Mouse (Mus musculus) heart, postnatal 0 days (tissue): ENCODE data around the gene Sync. TPM values are rescaled to one million over a fixed set of nuclear protein-coding genes. Genes with fewer than 3 reads are reported as not detected.

Source experiments
- ATAC-seq: fragments of 200-750 bp; cut with Nextera tagmentation; 2 replicates; pipeline ENCODE4 v1.8.0; 2017; ENCODE audit warnings: low read depth, moderate number of reproducible peaks, moderate library complexity; ENCODE audit not compliant: insufficient read depth
- DNase-seq: peaks from one replicate; pipeline ENCODE4 v3.0.0-alpha.2; 2016; ENCODE audit warnings: low spot score
- H3K27ac ChIP-seq: fragments of 300-500 bp; sonication (generic); 2 replicates; pipeline ENCODE4 v1.5.1; 2014; ENCODE audit warnings: low read depth, mild to moderate bottlenecking
- H3K27me3 ChIP-seq: fragments of 300-500 bp; sonication (generic); 2 replicates; pipeline ENCODE4 v1.6.1; 2014; ENCODE audit warnings: low read length, mixed read lengths; ENCODE audit not compliant: control insufficient read depth, insufficient read depth
- H3K36me3 ChIP-seq: fragments of 300-500 bp; sonication (generic); replicated peaks from 2 replicates; pipeline ENCODE4 v1.6.1; 2014; ENCODE audit warnings: low read length, mixed read lengths; ENCODE audit not compliant: control insufficient read depth, insufficient read depth
- H3K4me1 ChIP-seq: fragments of 300-500 bp; sonication (generic); 2 replicates; pipeline ENCODE4 v1.6.1; 2014; ENCODE audit warnings: antibody characterized with exemption; ENCODE audit not compliant: control insufficient read depth, insufficient read depth
- H3K4me2 ChIP-seq: fragments of 300-500 bp; sonication (generic); 2 replicates; pipeline ENCODE4 v1.6.1; 2014; ENCODE audit warnings: low read depth, mild to moderate bottlenecking, low read length, moderate library complexity
- H3K4me3 ChIP-seq: fragments of 300-500 bp; sonication (generic); 2 replicates; pipeline ENCODE4 v1.5.1; 2014; ENCODE audit warnings: low read depth, low read length
- H3K9ac ChIP-seq: fragments of 300-500 bp; sonication (generic); replicated peaks from 2 replicates; pipeline ENCODE4 v1.6.1; 2014; ENCODE audit warnings: low read depth, low read length, mixed read lengths
- H3K9me3 ChIP-seq: fragments of 300-500 bp; sonication (generic); replicated peaks from 2 replicates; pipeline ENCODE4 v1.6.1; 2016; ENCODE audit warnings: low read length; ENCODE audit not compliant: control insufficient read depth
- CTCF ChIP-seq: IDR thresholded peaks from 2 replicates; pipeline ENCODE4 v1.5.1; 2016; ENCODE audit warnings: antibody characterized with exemption, control low read depth, low read depth
- EP300 ChIP-seq: IDR thresholded peaks from 2 replicates; pipeline ENCODE4 v1.6.1; 2016; ENCODE audit warnings: antibody characterized with exemption, low read depth
- WGBS: fragments of 180-500 bp; shearing (Covaris S2); extraction: QIAGEN DNeasy Blood & Tissue Kit; methylation state at CpG from one replicate; pipeline ENCODE4 v1.1.7; 2014; 5-methylcytosine and 5-hydroxymethylcytosine counted together
- polyA plus RNA-seq: library from polyadenylated mRNA; unstranded; fragments of >200 nt; fragmentation: Nextera tagmentation; extraction: Ambion mirVana; gene quantifications from 2 replicates; pipeline ENCODE4 v1.2.1, GENCODE M21; 2015
- total RNA-seq: library from RNA; depleted of rRNA; stranded (reverse); fragments of >200 nt; gene quantifications from 2 replicates; pipeline ENCODE4 v1.2.3, GENCODE M21; 2014; ENCODE audit warnings: low replicate concordance

The Sync gene
- total and polyA plus RNA-seq, 2 experiments from 2014 or later, result 1.4 to 3.8 TPM

GRCm38 (mm10) chr4:129248243-129248767, 39.1 kb upstream of the Sync start:
- ATAC-seq (no peak), DNase-seq (no peak)
- no peaks in the 10 kb centered on the region for H3K36me3 ChIP-seq
- H3K4me3 ChIP-seq, result peak overlapping the region; percentile 65
- H3K27me3 ChIP-seq, result peaks cover 78% of the 10 kb centered on the region
- TF ChIP-seq CTCF (no peak), EP300 (no peak)
- peak overlapping the region; percentile 89 for H3K4me2 ChIP-seq
- peak overlapping the region; percentile 15; the same call in 1 of the 2 replicates for H3K27ac ChIP-seq
- under 1% methylated on average over 45 of the region's 74 CpGs for WGBS
- H3K9me3 ChIP-seq, result no peaks in the 10 kb centered on the region
- H3K4me1 ChIP-seq, result peaks cover 4% of the 10 kb centered on the region; the same call in 1 of the 2 replicates
- H3K9ac ChIP-seq, result peak overlapping the region; percentile 61

GRCm38 (mm10) chr4:129249288-129249687, 38.1 kb upstream of the Sync start:
- H3K36me3 ChIP-seq, result no peaks in the 10 kb centered on the region
- no peak overlapping the region for H3K27ac ChIP-seq
- no peaks in the 10 kb centered on the region for H3K9me3 ChIP-seq
- TF ChIP-seq EP300 (no peak), CTCF (no peak)
- peaks cover 4% of the 10 kb centered on the region; the same call in 1 of the 2 replicates for H3K4me1 ChIP-seq
- 52% methylated on average over 7 of the region's 7 CpGs for WGBS
- no peak overlapping the region for H3K9ac ChIP-seq
- H3K4me3 ChIP-seq, result no peak overlapping the region
- ATAC-seq (no peak), DNase-seq (no peak)
- peaks cover 84% of the 10 kb centered on the region for H3K27me3 ChIP-seq
- no peak overlapping the region for H3K4me2 ChIP-seq

- Histone ChIP-seq H3K4me1 (peaks cover 4% of the 10 kb centered on the region; the same call in 1 of the 2 replicates), H3K9ac (no peak overlapping the region), H3K4me2 (0 out of 2 replicates have a peak overlapping the region, but pooled peaks have one; percentile 20), H3K9me3 (no peaks in the 10 kb centered on the region), H3K36me3 (no peaks in the 10 kb centered on the region), H3K4me3 (no peak overlapping the region), H3K27ac (no peak overlapping the region), H3K27me3 (peaks cover 69% of the 10 kb centered on the region)
- DNase-seq, result no peak
- WGBS, result 40% methylated on average over 15 of the region's 15 CpGs
- TF ChIP-seq CTCF (no peak), EP300 (no peak)
- ATAC-seq, result peak; percentile 65
These were observed 36.5 kb upstream of the Sync start for GRCm38 (mm10) chr4:129250759-129251481.

GRCm38 (mm10) chr4:129251482-129252125, 35.8 kb upstream of the Sync start:
- Histone ChIP-seq H3K4me1 (peaks cover 8% of the 10 kb centered on the region), H3K4me3 (no peak overlapping the region), H3K27ac (no peak overlapping the region), H3K4me2 (0 out of 2 replicates have a peak overlapping the region, but pooled peaks have one; percentile 20), H3K9me3 (no peaks in the 10 kb centered on the region), H3K27me3 (peaks cover 62% of the 10 kb centered on the region), H3K9ac (no peak overlapping the region), H3K36me3 (no peaks in the 10 kb centered on the region)
- WGBS, result 34% methylated on average over 15 of the region's 15 CpGs
- peak; percentile 6; the same call in 1 of the 2 replicates for ATAC-seq
- DNase-seq, result no peak
- TF ChIP-seq EP300, result no peak
- TF ChIP-seq CTCF, result no peak

GRCm38 (mm10) chr4:129252492-129252891, 34.9 kb upstream of the Sync start:
- no peak for ATAC-seq
- Histone ChIP-seq H3K4me2 (no peak overlapping the region), H3K36me3 (no peaks in the 10 kb centered on the region), H3K9me3 (no peaks in the 10 kb centered on the region), H3K27me3 (peaks cover 53% of the 10 kb centered on the region), H3K4me1 (peaks cover 15% of the 10 kb centered on the region), H3K9ac (no peak overlapping the region), H3K27ac (no peak overlapping the region), H3K4me3 (no peak overlapping the region)
- DNase-seq, result no peak
- TF ChIP-seq EP300, result no peak
- 85% methylated on average over 2 of the region's 2 CpGs for WGBS
